Mouse (Mus musculus) liver, embryonic 14.5 days (tissue): ENCODE results near the gene Dpep2nb. TPM values are rescaled to one million over a fixed set of nuclear protein-coding genes. Genes with fewer than 3 reads are reported as not detected.

ENCODE experiments used
- ATAC-seq: fragments of 200-750 bp; cut with Nextera tagmentation; 2 replicates; pipeline ENCODE4 v1.8.0; 2017; ENCODE audit warnings: moderate number of reproducible peaks, mild to moderate bottlenecking, moderate library complexity; ENCODE audit not compliant: insufficient read depth
- DNase-seq, 3 experiments: peaks; one replicate each; pipeline ENCODE4 v3.0.0-alpha.2; 2012 to 2013; ENCODE audit warnings: low read depth in 3 of 3, low spot score in 3 of 3
- H3K27ac ChIP-seq: fragments of 300-500 bp; sonication (generic); 2 replicates; pipeline ENCODE4 v1.5.1; 2014; ENCODE audit warnings: moderate library complexity, mild to moderate bottlenecking, control low read depth, inconsistent platforms
- H3K27me3 ChIP-seq: fragments of 300-500 bp; sonication (generic); 2 replicates; pipeline ENCODE4 v1.6.1; 2014; ENCODE audit warnings: mild to moderate bottlenecking, low read length, moderate library complexity; ENCODE audit not compliant: control insufficient read depth, insufficient read depth
- H3K36me3 ChIP-seq: fragments of 300-500 bp; sonication (generic); replicated peaks from 2 replicates; pipeline ENCODE4 v1.6.1; 2014; ENCODE audit warnings: low read depth; ENCODE audit not compliant: control insufficient read depth, insufficient read depth
- H3K4me1 ChIP-seq, 2 experiments: fragments of 200-500 bp in 1 of 2; fragments of 300-500 bp in 1 of 2; sonication (generic) in 1 of 2; replicated peaks; 2 replicates each; pipeline ENCODE4 v1.6.1; 2012 to 2014; ENCODE audit warnings: antibody characterized with exemption in 1 of 2, inconsistent platforms in 1 of 2, low read length in 1 of 2; ENCODE audit not compliant: control insufficient read depth in 2 of 2, insufficient read depth in 2 of 2
- H3K4me2 ChIP-seq: fragments of 300-500 bp; sonication (generic); 2 replicates; pipeline ENCODE4 v1.6.1; 2014; ENCODE audit warnings: low read depth, mild to moderate bottlenecking, control low read depth, moderate library complexity
- H3K4me3 ChIP-seq, 2 experiments: fragments of 200-500 bp in 1 of 2; fragments of 300-500 bp in 1 of 2; sonication (generic) in 1 of 2; 2 replicates each; pipeline ENCODE4 v1.5.1; 2012 to 2014; ENCODE audit warnings: low read depth in 2 of 2, low read length in 2 of 2, mild to moderate bottlenecking in 2 of 2, control low read depth in 1 of 2, inconsistent platforms in 1 of 2, moderate library complexity in 1 of 2; ENCODE audit not compliant: insufficient read depth in 1 of 2
- H3K9ac ChIP-seq: fragments of 300-500 bp; sonication (generic); replicated peaks from 2 replicates; pipeline ENCODE4 v1.6.1; 2014; ENCODE audit warnings: mild to moderate bottlenecking, control low read depth, moderate library complexity
- H3K9me3 ChIP-seq: fragments of 300-500 bp; sonication (generic); 2 replicates; pipeline ENCODE4 v1.6.1; 2016; ENCODE audit warnings: low read length, mixed read lengths; ENCODE audit not compliant: control insufficient read depth
- CTCF ChIP-seq: IDR thresholded peaks from 2 replicates; pipeline ENCODE4 v1.5.1; 2016; ENCODE audit warnings: antibody characterized with exemption, low read depth, control low read depth
- EP300 ChIP-seq: IDR thresholded peaks from 2 replicates; pipeline ENCODE4 v1.6.1; 2016; ENCODE audit warnings: antibody characterized with exemption, low read depth
- WGBS: fragments of 180-500 bp; shearing (Covaris S2); extraction: QIAGEN DNeasy Blood & Tissue Kit; methylation state at CpG from one replicate; pipeline ENCODE4 v1.1.7; 2014; ENCODE audit not compliant: insufficient replicate concordance; 5-methylcytosine and 5-hydroxymethylcytosine counted together
- polyA plus RNA-seq, 2 experiments: library from polyadenylated mRNA; depleted of rRNA in 1 of 2; stranded (reverse) in 1 of 2; unstranded in 1 of 2; fragments of >200 nt; fragmentation: Nextera tagmentation in 1 of 2; extraction: Ambion mirVana in 1 of 2; gene quantifications; 2 replicates each; pipeline versions ENCODE4 v1.2.1 to v1.2.3; 2012 to 2014

The Dpep2nb gene
- polyA plus RNA-seq, 2 experiments = not detected

DNA sequence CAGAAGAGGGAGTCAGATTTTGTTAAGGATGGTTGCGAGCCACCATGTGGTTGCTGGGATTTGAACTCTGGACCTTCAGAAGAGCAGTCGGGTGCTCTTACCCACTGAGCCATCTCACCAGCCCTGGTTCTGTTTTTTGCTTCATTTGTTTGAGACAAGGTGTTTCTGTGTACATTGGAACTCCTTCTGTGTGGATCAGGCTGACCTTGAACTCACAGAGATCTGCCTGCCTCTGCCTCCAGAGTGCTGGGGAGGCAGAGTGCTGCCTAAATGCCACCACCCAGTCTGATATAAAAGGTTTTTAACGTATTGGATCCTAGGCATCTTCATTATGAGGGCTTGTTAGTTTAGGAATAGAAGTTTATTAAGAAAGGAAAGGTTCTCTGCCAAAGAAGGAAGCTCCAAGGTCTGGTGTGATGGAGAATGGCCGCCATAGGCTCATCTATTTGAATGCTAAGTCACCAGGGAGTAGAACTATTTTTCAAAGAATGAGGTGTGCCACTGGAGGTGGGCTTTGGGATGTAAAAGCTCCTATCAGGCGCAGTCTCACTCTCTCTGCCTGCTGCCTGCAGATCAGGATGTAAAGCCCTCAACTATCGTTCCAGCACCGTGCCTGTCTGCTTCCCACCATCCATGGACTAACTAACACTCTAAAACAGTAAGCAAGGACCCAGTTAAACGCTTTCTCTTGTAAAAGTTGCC is 34.6 kb downstream of the Dpep2nb start:
- no peak for DNase-seq
- Histone ChIP-seq H3K27ac (no peak overlapping the region), H3K9me3 (no peaks in the 10 kb centered on the region), H3K4me2 (no peak overlapping the region), H3K4me3 (no peak overlapping the region), H3K27me3 (no peaks in the 10 kb centered on the region), H3K4me1 (peaks cover 6 to 14% of the 10 kb centered on the region in 2 experiments), H3K9ac (no peak overlapping the region), H3K36me3 (no peaks in the 10 kb centered on the region)
- 65% methylated on average over 8 of the region's 8 CpGs for WGBS
- TF ChIP-seq CTCF (no peak), EP300 (no peak)
- ATAC-seq = no peak

DNA sequence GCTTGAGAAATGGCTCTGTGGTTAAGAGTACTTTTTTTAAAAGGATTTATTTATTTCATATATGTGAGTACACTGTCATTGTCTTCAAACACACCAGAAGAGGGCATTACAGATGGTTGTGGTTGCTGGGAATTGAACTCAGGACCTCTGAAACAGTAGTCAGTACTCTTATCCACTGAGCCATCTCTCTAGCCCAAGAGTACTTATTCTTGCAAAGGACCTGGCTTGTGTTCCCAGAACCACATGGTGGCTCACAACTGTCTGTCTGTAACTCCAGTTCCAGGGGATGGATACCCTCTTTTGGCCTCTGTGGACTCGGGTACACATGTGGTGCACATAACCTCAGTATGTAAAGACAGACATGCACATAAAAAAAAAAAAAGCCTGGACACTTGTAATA is 36.4 kb downstream of the Dpep2nb start:
- Histone ChIP-seq H3K4me2 (no peak overlapping the region), H3K36me3 (no peaks in the 10 kb centered on the region), H3K4me3 (no peak overlapping the region), H3K9ac (no peak overlapping the region), H3K4me1 (peaks cover 15 to 20% of the 10 kb centered on the region in 2 experiments), H3K9me3 (no peaks in the 10 kb centered on the region), H3K27me3 (no peaks in the 10 kb centered on the region), H3K27ac (no peak overlapping the region)
- TF ChIP-seq CTCF = no peak
- no peak for TF ChIP-seq EP300
- ATAC-seq (no peak), DNase-seq (no peak)
- 67% methylated on average over 1 of the region's 1 CpGs for WGBS

DNA sequence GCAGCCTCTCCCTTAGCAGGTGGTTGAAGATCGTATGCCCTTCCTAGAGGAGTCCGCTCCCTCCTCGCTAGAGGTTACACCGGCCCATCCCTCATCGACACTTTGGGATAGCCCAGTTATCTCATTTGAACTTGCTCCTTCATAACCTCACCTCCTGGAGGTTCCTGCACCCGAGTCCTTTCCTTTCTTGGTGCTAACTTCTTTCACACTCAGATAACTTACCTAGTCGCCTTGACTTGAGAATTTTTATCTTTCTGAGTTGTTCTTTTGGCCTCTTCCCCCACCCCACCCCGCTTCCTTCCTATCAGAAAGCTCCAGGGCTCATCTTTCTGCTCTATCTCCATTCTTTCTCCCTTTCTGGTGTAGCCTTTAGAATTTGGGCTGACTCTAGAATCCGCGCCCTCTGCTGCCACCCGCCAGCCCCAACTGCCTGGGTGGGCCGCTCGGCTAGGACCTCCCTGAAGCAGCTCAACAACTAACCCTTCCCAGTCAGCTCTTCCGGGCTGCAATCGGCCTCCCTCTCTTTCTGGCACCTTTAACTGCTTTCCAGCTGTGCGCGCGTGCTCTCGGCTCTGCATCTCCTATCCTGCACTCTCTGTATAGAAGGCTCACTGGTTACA is 39.0 kb downstream of the Dpep2nb start:
- no peaks in the 10 kb centered on the region for H3K27me3 ChIP-seq
- peak overlapping the region; percentile 81 for H3K27ac ChIP-seq
- DNase-seq (peak; percentile 66 to 72 (median 68)), ATAC-seq (peak; percentile 78)
- H3K9ac ChIP-seq = peak overlapping the region; percentile 84
- no peaks in the 10 kb centered on the region for H3K9me3 ChIP-seq
- TF ChIP-seq CTCF = peak; percentile 11; the same call in 1 of the 2 replicates
- peak; percentile 69 for TF ChIP-seq EP300
- 3% methylated on average over 19 of the region's 19 CpGs for WGBS
- H3K36me3 ChIP-seq = no peaks in the 10 kb centered on the region
- peak overlapping the region; percentile 89 for H3K4me2 ChIP-seq
- H3K4me1 ChIP-seq = peaks cover 18 to 33% of the 10 kb centered on the region in 2 experiments
- H3K4me3 ChIP-seq = peak overlapping the region; percentile 59 to 69

DNA sequence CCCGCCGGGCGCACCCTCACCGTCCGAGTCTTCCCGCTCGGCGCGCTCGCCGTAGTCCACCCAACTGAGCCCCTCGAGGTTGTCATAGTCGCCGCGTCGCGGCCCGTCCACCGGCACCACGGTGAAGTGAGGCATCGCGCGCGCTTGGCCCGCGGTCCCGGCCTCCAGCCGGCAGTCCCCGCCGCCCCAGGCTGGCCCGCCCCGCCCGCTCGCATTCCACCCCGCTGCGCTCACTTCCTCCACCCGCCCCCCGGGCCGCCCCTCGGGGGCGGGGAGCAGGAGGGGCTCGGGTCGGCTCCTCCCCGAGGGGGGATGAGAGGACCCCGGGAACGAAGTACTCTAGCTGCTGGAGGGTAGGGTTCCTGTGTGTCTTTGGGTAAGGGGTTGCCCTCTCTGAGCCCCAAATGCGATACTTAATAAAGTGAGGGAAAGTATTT is 39.9 kb downstream of the Dpep2nb start, which contains the start of gene Slc12a4:
TSS of gene Slc12a4 (minus strand) at position 193 of the 437 bp plus-strand sequence.
- no peaks in the 10 kb centered on the region for H3K9me3 ChIP-seq
- no peaks in the 10 kb centered on the region for H3K27me3 ChIP-seq
- peaks cover 19 to 41% of the 10 kb centered on the region in 2 experiments for H3K4me1 ChIP-seq
- ATAC-seq = peak; percentile 74
- peak within 1 kb of the TSS; percentile 81 for H3K27ac ChIP-seq
- peak within 1 kb of the TSS; percentile 59 to 69 for H3K4me3 ChIP-seq
- H3K9ac ChIP-seq = peak within 1 kb of the TSS; percentile 84
- WGBS = under 1% methylated on average over 44 of the region's 47 CpGs
- no peaks in the 10 kb centered on the region for H3K36me3 ChIP-seq
- TF ChIP-seq CTCF = no peak
- peak; percentile 54 to 63 (median 59) for DNase-seq
- peak within 1 kb of the TSS; percentile 89 for H3K4me2 ChIP-seq

DNA sequence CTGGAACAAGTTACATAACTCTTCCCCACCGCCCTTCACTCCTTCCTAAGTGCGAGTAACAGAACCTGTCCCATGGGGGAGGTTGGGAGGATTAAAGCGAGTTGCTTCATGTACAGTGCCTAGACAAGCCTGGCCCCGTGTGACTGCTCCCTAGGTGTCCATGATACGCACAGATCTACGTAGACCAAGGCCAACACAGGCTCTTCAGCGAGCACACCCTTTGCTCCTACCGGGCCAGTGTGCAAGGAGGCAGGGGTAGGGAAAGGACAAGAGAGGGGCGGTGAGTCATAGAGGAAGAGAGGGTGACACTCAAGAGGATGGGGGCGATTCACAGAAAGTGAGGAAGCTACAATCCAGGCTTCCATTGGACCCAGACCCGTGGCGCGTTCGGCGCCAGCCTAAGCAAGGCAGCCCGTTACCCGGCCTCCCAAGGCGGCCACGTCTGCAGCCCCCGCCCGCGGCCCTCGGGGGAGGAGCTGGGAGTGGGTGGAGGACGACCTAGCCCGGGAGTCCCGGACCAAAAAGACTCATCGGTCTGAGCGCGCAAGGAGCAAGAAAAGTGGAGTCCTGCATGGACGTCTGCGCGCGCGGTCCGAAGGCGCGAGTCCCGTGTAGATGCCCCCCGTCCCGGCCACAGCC is 40.4 kb downstream of the Dpep2nb start:
- peak; percentile 55 for ATAC-seq
- no peak for DNase-seq
- Histone ChIP-seq H3K9me3 (no peaks in the 10 kb centered on the region), H3K9ac (peak overlapping the region; percentile 84), H3K36me3 (no peaks in the 10 kb centered on the region; the same call in 1 of the 2 replicates), H3K4me2 (peak overlapping the region; percentile 89), H3K27ac (peak overlapping the region; percentile 81), H3K27me3 (no peaks in the 10 kb centered on the region), H3K4me3 (peak overlapping the region; percentile 59 to 69), H3K4me1 (peaks cover 19 to 43% of the 10 kb centered on the region in 2 experiments)
- 2% methylated on average over 40 of the region's 40 CpGs for WGBS
- TF ChIP-seq EP300 (no peak), CTCF (no peak)
